In the genomic region with DNA sequence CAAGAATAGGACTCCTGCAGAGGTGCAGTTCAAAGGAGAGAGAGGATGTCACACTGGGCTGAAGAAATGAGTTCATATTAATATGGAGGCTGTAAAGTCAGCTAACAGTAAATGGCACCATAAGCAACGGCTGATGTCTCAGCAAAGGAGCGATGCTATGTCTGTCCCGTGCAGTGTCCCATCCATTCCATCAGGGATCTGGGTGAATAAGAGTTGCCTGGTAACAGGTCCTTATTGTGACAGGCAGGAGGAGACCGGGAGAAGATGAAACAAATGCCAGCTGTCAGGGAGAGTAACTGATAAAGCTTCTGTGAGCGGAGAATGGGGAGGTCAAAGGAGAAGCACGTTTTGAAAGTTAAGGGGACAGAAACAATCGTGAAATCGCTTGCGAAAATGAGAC, we compare ENCODE assay signal across 15 mouse cellular contexts.
DNase-seq lines count a peak whose midpoint lies in the region; ATAC-seq lines count a peak whose summit lies in the region.
"Had no signal": no experiment of that assay in that cellular context is flagged by ENCODE, and none has a peak within 500 bp of the region (broad histone marks: within the 10 kb centered on the region; RNA-seq: fewer than 3 reads in every experiment).

No protein-coding gene starts in this region.

- no peak overlapping the region for H3K4me3 ChIP-seq in hindbrain, embryonic 14.5 days (replicated peaks; ENCODE audit: low read length)
- H3K4me3 ChIP-seq in midbrain, embryonic 13.5 days (replicated peaks) = no peak overlapping the region
- no peak overlapping the region for H3K4me3 ChIP-seq in kidney, embryonic 14.5 days (ENCODE audit: low read length)
- H3K4me3 ChIP-seq in intestine, embryonic 16.5 days (ENCODE audit: low read length) = no peak overlapping the region
- H3K4me3 ChIP-seq: gastrocnemius, adult 2 months had no signal

- DNase-seq in heart, adult 11 months = peak; percentile 35
- no peak for DNase-seq in heart, postnatal 14 days
- no peak for DNase-seq in hindbrain, embryonic 14.5 days (ENCODE audit: low spot score)
- peak; percentile 3 for DNase-seq in retina, postnatal 1 day
- no peak for DNase-seq in kidney, adult 11 months
- DNase-seq: adrenal gland, adult 2 months; cerebellum, adult 2 months; gastrocnemius, adult 2 months; heart, adult 18-20 months; kidney, adult 8-10 months; kidney, postnatal 36 days had no signal

- intact Hi-C loops in heart, postnatal 14 days (cut with DNase I) = no loop called here

- H3K4me1 ChIP-seq in hindbrain, embryonic 14.5 days (replicated peaks; ENCODE audit: control insufficient read depth, insufficient read depth, low read length) = no peaks in the 10 kb centered on the region
- H3K4me1 ChIP-seq in midbrain, embryonic 13.5 days (replicated peaks) = peaks cover 5% of the 10 kb centered on the region; the same call in 1 of the 2 replicates
- H3K4me1 ChIP-seq in kidney, embryonic 14.5 days (ENCODE audit: control insufficient read depth, insufficient read depth, low read length) = no peaks in the 10 kb centered on the region
- H3K4me1 ChIP-seq in intestine, embryonic 16.5 days (ENCODE audit: control insufficient read depth, insufficient read depth, low read length) = no peaks in the 10 kb centered on the region

- WGBS in hindbrain, embryonic 14.5 days = 9% methylated on average over 9 of the region's 9 CpGs
- WGBS in midbrain, embryonic 13.5 days = 20% methylated on average over 9 of the region's 9 CpGs
- whole genome bisulfite sequencing in kidney, embryonic 14.5 days = 70% methylated on average over 9 of the region's 9 CpGs
- WGBS in intestine, embryonic 16.5 days = 57% methylated on average over 9 of the region's 9 CpGs

- no peak overlapping the region for H3K9ac ChIP-seq in hindbrain, embryonic 14.5 days
- H3K9ac ChIP-seq in midbrain, embryonic 13.5 days (replicated peaks) = no peak overlapping the region
- H3K9ac ChIP-seq in kidney, embryonic 14.5 days (ENCODE audit: low read depth, low read length) = no peak overlapping the region
- H3K9ac ChIP-seq in intestine, embryonic 16.5 days (ENCODE audit: low read depth, low read length) = no peak overlapping the region

- no peak; the same call in 1 of the 2 replicates for ATAC-seq in hindbrain, embryonic 14.5 days (ENCODE audit: low FRiP score)
- peak; percentile 72 for ATAC-seq in midbrain, embryonic 13.5 days
- ATAC-seq in kidney, embryonic 14.5 days (ENCODE audit: low FRiP score, low TSS enrichment) = no peak
- ATAC-seq in intestine, embryonic 16.5 days = no peak
- ATAC-seq: forebrain, embryonic 16.5 days had no signal

- H3K36me3 ChIP-seq in hindbrain, embryonic 14.5 days (replicated peaks; ENCODE audit: control insufficient read depth, insufficient read depth) = no peaks in the 10 kb centered on the region
- no peaks in the 10 kb centered on the region for H3K36me3 ChIP-seq in midbrain, embryonic 13.5 days
- H3K36me3 ChIP-seq in kidney, embryonic 14.5 days (ENCODE audit: control insufficient read depth, insufficient read depth, low read length) = no peaks in the 10 kb centered on the region
- H3K36me3 ChIP-seq in intestine, embryonic 16.5 days (ENCODE audit: control insufficient read depth, insufficient read depth, low read length) = no peaks in the 10 kb centered on the region

- peak overlapping the region; percentile 34 for H3K4me2 ChIP-seq in hindbrain, embryonic 14.5 days (replicated peaks)
- peak overlapping the region; percentile 34 for H3K4me2 ChIP-seq in midbrain, embryonic 13.5 days (replicated peaks)
- H3K4me2 ChIP-seq in kidney, embryonic 14.5 days (replicated peaks; ENCODE audit: low read depth, low read length) = no peak overlapping the region
- no peak overlapping the region for H3K4me2 ChIP-seq in intestine, embryonic 16.5 days (ENCODE audit: low read depth, low read length)

- no peak overlapping the region for H3K27ac ChIP-seq in hindbrain, embryonic 14.5 days
- H3K27ac ChIP-seq in midbrain, embryonic 13.5 days = no peak overlapping the region
- H3K27ac ChIP-seq in kidney, embryonic 14.5 days (ENCODE audit: low read depth, low read length) = no peak overlapping the region
- no peak overlapping the region for H3K27ac ChIP-seq in intestine, embryonic 16.5 days (ENCODE audit: low read length)
- H3K27ac ChIP-seq: gastrocnemius, adult 2 months had no signal

- no peaks in the 10 kb centered on the region for H3K27me3 ChIP-seq in hindbrain, embryonic 14.5 days (ENCODE audit: control insufficient read depth, insufficient read depth, low read length)
- H3K27me3 ChIP-seq in midbrain, embryonic 13.5 days = no peaks in the 10 kb centered on the region
- no peaks in the 10 kb centered on the region for H3K27me3 ChIP-seq in kidney, embryonic 14.5 days (ENCODE audit: control insufficient read depth, insufficient read depth, low read length)
- no peaks in the 10 kb centered on the region for H3K27me3 ChIP-seq in intestine, embryonic 16.5 days (replicated peaks; ENCODE audit: control insufficient read depth, insufficient read depth, low read length)

- H3K9me3 ChIP-seq in hindbrain, embryonic 14.5 days (ENCODE audit: control insufficient read depth, low read length) = no peaks in the 10 kb centered on the region
- H3K9me3 ChIP-seq in midbrain, embryonic 13.5 days = no peaks in the 10 kb centered on the region
- H3K9me3 ChIP-seq in kidney, embryonic 14.5 days (ENCODE audit: control insufficient read depth, low read length) = no peaks in the 10 kb centered on the region
- no peaks in the 10 kb centered on the region for H3K9me3 ChIP-seq in intestine, embryonic 16.5 days (ENCODE audit: control insufficient read depth, low read length)

Comparison
In these comparisons a context has a peak if more than half of its experiments do, and no peak if none do; other contexts are left out.
1. DNase-seq: peak in heart, adult 11 months (single experiment) and retina, postnatal 1 day (single experiment); none in heart, postnatal 14 days (0 of 2), hindbrain, embryonic 14.5 days (single experiment) and kidney, adult 11 months (single experiment).
2. H3K4me2 ChIP-seq: peak in hindbrain, embryonic 14.5 days (single experiment) and midbrain, embryonic 13.5 days (single experiment); none in kidney, embryonic 14.5 days (single experiment) and intestine, embryonic 16.5 days (single experiment).